Mouse (Mus musculus): ENCODE results near the gene Tmem163.

The Tmem163 gene

GRCm38 (mm10) chr1:127496737-127497543 lies 182.4 kb downstream of the Tmem163 start:
- no peak for DNase-seq

GRCm38 (mm10) chr1:127487161-127487560 lies 192.2 kb downstream of the Tmem163 start:
- DNase-seq = no peak

- no peak for DNase-seq
Observed at GRCm38 (mm10) chr1:127484826-127485225, 194.5 kb downstream of the Tmem163 start.

- peak; percentile 34 for DNase-seq
Observed at GRCm38 (mm10) chr1:127484188-127484587, 195.2 kb downstream of the Tmem163 start.

GRCm38 (mm10) chr1:127482911-127483310 lies 196.4 kb downstream of the Tmem163 start:
- DNase-seq = no peak

- no peak for DNase-seq
Observed at GRCm38 (mm10) chr1:127475756-127476155, 203.6 kb downstream of the Tmem163 start.

- no peak for DNase-seq
Observed at GRCm38 (mm10) chr1:127470175-127470574, 209.2 kb downstream of the Tmem163 start.

- no peak for DNase-seq
Observed at GRCm38 (mm10) chr1:127467238-127467637, 212.1 kb downstream of the Tmem163 start.

- DNase-seq = no peak
Observed at GRCm38 (mm10) chr1:127465292-127465691, 214.1 kb downstream of the Tmem163 start.

- DNase-seq = no peak
Observed at GRCm38 (mm10) chr1:127464041-127464440, 215.3 kb downstream of the Tmem163 start.

- peak; percentile 47 for DNase-seq
Observed at GRCm38 (mm10) chr1:127461017-127461416, 218.3 kb downstream of the Tmem163 start.

GRCm38 (mm10) chr1:127459576-127459975 lies 219.8 kb downstream of the Tmem163 start:
- no peak for DNase-seq

GRCm38 (mm10) chr1:127459015-127459451 lies 220.3 kb downstream of the Tmem163 start:
- DNase-seq = no peak

GRCm38 (mm10) chr1:127453397-127453796 lies 226.0 kb downstream of the Tmem163 start:
- no peak for DNase-seq

GRCm38 (mm10) chr1:127444836-127445485 lies 234.4 kb downstream of the Tmem163 start:
- no peak for DNase-seq

- no peak for DNase-seq
Observed at GRCm38 (mm10) chr1:127442880-127443877, 236.2 kb downstream of the Tmem163 start.

GRCm38 (mm10) chr1:127441736-127442135 lies 237.6 kb downstream of the Tmem163 start:
- DNase-seq = no peak

GRCm38 (mm10) chr1:127441007-127441406 lies 238.3 kb downstream of the Tmem163 start:
- DNase-seq = no peak

- peak; percentile 64 for DNase-seq
Observed at GRCm38 (mm10) chr1:127439452-127439891, 239.9 kb downstream of the Tmem163 start.

GRCm38 (mm10) chr1:127437091-127437490 lies 242.3 kb downstream of the Tmem163 start:
- DNase-seq = no peak

Data from right cerebral cortex, postnatal 25 days (tissue).